Mouse (Mus musculus): ENCODE results near the gene Espn. TPM values are rescaled to one million over a fixed set of nuclear protein-coding genes. Genes with fewer than 3 reads are reported as not detected.

Espn gene
- polyA plus RNA-seq, 1 experiment from 2014 or later, result 1.6 TPM

- Histone ChIP-seq H3K27ac (no peak overlapping the region), H3K9me3 (no peaks in the 10 kb centered on the region), H3K4me1 (replicated peaks) (peaks cover 35% of the 10 kb centered on the region), H3K36me3 (peaks cover 82% of the 10 kb centered on the region), H3K27me3 (ENCODE audit: insufficient read depth, poor library complexity, severe bottlenecking) (peaks cover 71% of the 10 kb centered on the region), H3K4me3 (no peak overlapping the region)
- DNase-seq (ENCODE audit: low spot score), result no peak
- WGBS, result 81% methylated on average over 4 of the region's 4 CpGs
Observed at GRCm38 (mm10) chr4:152110689-152111088, 41.5 kb downstream of the Espn start.

- no peak overlapping the region for H3K4me3 ChIP-seq
- peaks cover 77% of the 10 kb centered on the region for H3K36me3 ChIP-seq
- peaks cover 60% of the 10 kb centered on the region for H3K27me3 ChIP-seq (ENCODE audit: insufficient read depth, poor library complexity, severe bottlenecking)
- DNase-seq (ENCODE audit: low spot score), result no peak
- H3K9me3 ChIP-seq, result no peaks in the 10 kb centered on the region
- 86% methylated on average over 3 of the region's 3 CpGs for WGBS
- H3K4me1 ChIP-seq (replicated peaks), result peaks cover 29% of the 10 kb centered on the region
- no peak overlapping the region for H3K27ac ChIP-seq
Observed at GRCm38 (mm10) chr4:152109509-152109908, 42.7 kb downstream of the Espn start.

GRCm38 (mm10) chr4:152108673-152109072 is 43.5 kb downstream of the Espn start:
- Histone ChIP-seq H3K27ac (no peak overlapping the region), H3K4me3 (peak overlapping the region; percentile 54), H3K4me1 (replicated peaks) (peaks cover 30% of the 10 kb centered on the region), H3K36me3 (peaks cover 77% of the 10 kb centered on the region), H3K9me3 (no peaks in the 10 kb centered on the region), H3K27me3 (ENCODE audit: insufficient read depth, poor library complexity, severe bottlenecking) (peaks cover 51% of the 10 kb centered on the region)
- no peak for DNase-seq (ENCODE audit: low spot score)
- 85% methylated on average over 5 of the region's 5 CpGs for WGBS

- Histone ChIP-seq H3K4me3 (peak overlapping the region; percentile 54), H3K27ac (peak overlapping the region; percentile 74), H3K36me3 (peaks cover 77% of the 10 kb centered on the region), H3K9me3 (no peaks in the 10 kb centered on the region), H3K27me3 (ENCODE audit: insufficient read depth, poor library complexity, severe bottlenecking) (peaks cover 45% of the 10 kb centered on the region), H3K4me1 (replicated peaks) (peaks cover 31% of the 10 kb centered on the region)
- peak; percentile 93 for DNase-seq (ENCODE audit: low spot score)
- 9% methylated on average over 30 of the region's 30 CpGs for WGBS
Observed at GRCm38 (mm10) chr4:152107971-152108509, 44.1 kb downstream of the Espn start.

- peaks cover 35% of the 10 kb centered on the region for H3K4me1 ChIP-seq (replicated peaks)
- H3K4me3 ChIP-seq, result peak overlapping the region; percentile 54
- H3K27me3 ChIP-seq (ENCODE audit: insufficient read depth, poor library complexity, severe bottlenecking), result peaks cover 44% of the 10 kb centered on the region
- DNase-seq (ENCODE audit: low spot score), result no peak
- H3K9me3 ChIP-seq, result no peaks in the 10 kb centered on the region
- H3K36me3 ChIP-seq, result peaks cover 77% of the 10 kb centered on the region
- peak overlapping the region; percentile 74 for H3K27ac ChIP-seq
- WGBS, result 2% methylated on average over 24 of the region's 24 CpGs
Observed at GRCm38 (mm10) chr4:152107493-152107892, 44.7 kb downstream of the Espn start.

GRCm38 (mm10) chr4:152106746-152107145 is 45.4 kb downstream of the Espn start:
- 53% methylated on average over 9 of the region's 9 CpGs for WGBS
- Histone ChIP-seq H3K9me3 (no peaks in the 10 kb centered on the region), H3K27me3 (ENCODE audit: insufficient read depth, poor library complexity, severe bottlenecking) (peaks cover 38% of the 10 kb centered on the region), H3K27ac (no peak overlapping the region), H3K4me1 (replicated peaks) (peaks cover 37% of the 10 kb centered on the region), H3K4me3 (peak overlapping the region; percentile 54; the same call in 1 of the 2 replicates), H3K36me3 (peaks cover 76% of the 10 kb centered on the region)
- no peak for DNase-seq (ENCODE audit: low spot score)

- peak; percentile 79 for DNase-seq (ENCODE audit: low spot score)
- peaks cover 50% of the 10 kb centered on the region for H3K4me1 ChIP-seq (replicated peaks)
- peaks cover 21% of the 10 kb centered on the region for H3K27me3 ChIP-seq (ENCODE audit: insufficient read depth, poor library complexity, severe bottlenecking)
- H3K9me3 ChIP-seq, result no peaks in the 10 kb centered on the region
- no peak overlapping the region for H3K4me3 ChIP-seq
- peaks cover 43% of the 10 kb centered on the region for H3K36me3 ChIP-seq
- H3K27ac ChIP-seq, result no peak overlapping the region
- WGBS, result 35% methylated on average over 7 of the region's 7 CpGs
Observed at GRCm38 (mm10) chr4:152103025-152103424, 49.1 kb downstream of the Espn start.

GRCm38 (mm10) chr4:152101921-152102320 is 50.2 kb downstream of the Espn start:
- no peak overlapping the region for H3K4me3 ChIP-seq
- H3K27me3 ChIP-seq (ENCODE audit: insufficient read depth, poor library complexity, severe bottlenecking), result peaks cover 22% of the 10 kb centered on the region
- H3K27ac ChIP-seq, result no peak overlapping the region
- no peak for DNase-seq (ENCODE audit: low spot score)
- H3K4me1 ChIP-seq (replicated peaks), result peaks cover 50% of the 10 kb centered on the region
- WGBS, result 94% methylated on average over 16 of the region's 16 CpGs
- peaks cover 39% of the 10 kb centered on the region for H3K36me3 ChIP-seq
- no peaks in the 10 kb centered on the region for H3K9me3 ChIP-seq

GRCm38 (mm10) chr4:152101081-152101653 is 51.0 kb downstream of the Espn start:
- 0 out of 2 replicates have a peak overlapping the region, but pooled peaks have one; percentile 12 for H3K27ac ChIP-seq
- peaks cover 22% of the 10 kb centered on the region for H3K27me3 ChIP-seq (ENCODE audit: insufficient read depth, poor library complexity, severe bottlenecking)
- H3K4me3 ChIP-seq, result no peak overlapping the region
- peaks cover 33% of the 10 kb centered on the region for H3K36me3 ChIP-seq
- H3K9me3 ChIP-seq, result no peaks in the 10 kb centered on the region
- no peak for DNase-seq (ENCODE audit: low spot score)
- WGBS, result 76% methylated on average over 7 of the region's 7 CpGs
- H3K4me1 ChIP-seq (replicated peaks), result peaks cover 54% of the 10 kb centered on the region

- WGBS, result 80% methylated on average over 11 of the region's 11 CpGs
- Histone ChIP-seq H3K27me3 (ENCODE audit: insufficient read depth, poor library complexity, severe bottlenecking) (peaks cover 17% of the 10 kb centered on the region), H3K27ac (0 out of 2 replicates have a peak overlapping the region, but pooled peaks have one; percentile 12), H3K4me1 (replicated peaks) (peaks cover 58% of the 10 kb centered on the region), H3K9me3 (no peaks in the 10 kb centered on the region), H3K4me3 (no peak overlapping the region), H3K36me3 (peaks cover 29% of the 10 kb centered on the region)
- DNase-seq (ENCODE audit: low spot score), result no peak
Observed at GRCm38 (mm10) chr4:152100541-152100940, 51.6 kb downstream of the Espn start.

- H3K4me1 ChIP-seq (replicated peaks), result peaks cover 54% of the 10 kb centered on the region
- 18% methylated on average over 11 of the region's 11 CpGs for WGBS
- no peak for DNase-seq (ENCODE audit: low spot score)
Observed at GRCm38 (mm10) chr4:152097911-152098799, 54.0 kb downstream of the Espn start.

GRCm38 (mm10) chr4:152096927-152097326 is 55.2 kb downstream of the Espn start:
- H3K4me1 ChIP-seq (replicated peaks), result peaks cover 58% of the 10 kb centered on the region

More at GRCm38 (mm10) chr4:152097911-152098799, 54.0 kb downstream of the Espn start:
- Histone ChIP-seq H3K9me3 (no peaks in the 10 kb centered on the region), H3K27me3 (ENCODE audit: insufficient read depth, poor library complexity, severe bottlenecking) (peaks cover 17% of the 10 kb centered on the region), H3K36me3 (peaks cover 12% of the 10 kb centered on the region), H3K27ac (peak overlapping the region; percentile 35; the same call in 1 of the 2 replicates), H3K4me3 (peak overlapping the region; percentile 18)

More at GRCm38 (mm10) chr4:152096927-152097326, 55.2 kb downstream of the Espn start:
- 41% methylated on average over 6 of the region's 6 CpGs for WGBS
- Histone ChIP-seq H3K27ac (peak overlapping the region; percentile 77), H3K9me3 (0 out of 2 replicates have a peak, but pooled peaks cover 2% of the 10 kb centered on the region), H3K36me3 (peaks cover 4% of the 10 kb centered on the region; the same call in 1 of the 2 replicates), H3K27me3 (ENCODE audit: insufficient read depth, poor library complexity, severe bottlenecking) (peaks cover 17% of the 10 kb centered on the region), H3K4me3 (peak overlapping the region; percentile 33)
- DNase-seq (ENCODE audit: low spot score), result no peak
